Mouse (Mus musculus): ENCODE results near the gene Tnfrsf21.

Tnfrsf21 gene

GRCm38 (mm10) chr17:43133106-43133505 lies 116.8 kb downstream of the Tnfrsf21 start:
- DNase-seq: no peak

GRCm38 (mm10) chr17:43134991-43135390 lies 118.6 kb downstream of the Tnfrsf21 start:
- DNase-seq: no peak

GRCm38 (mm10) chr17:43135398-43136265 lies 119.3 kb downstream of the Tnfrsf21 start:
- no peak for DNase-seq

GRCm38 (mm10) chr17:43136720-43137119 lies 120.4 kb downstream of the Tnfrsf21 start:
- DNase-seq: no peak

GRCm38 (mm10) chr17:43137838-43138237 lies 121.5 kb downstream of the Tnfrsf21 start:
- DNase-seq: no peak

- peak in 1 of 2 experiments; percentile 53 for DNase-seq
Observed at GRCm38 (mm10) chr17:43138356-43138755, 122.0 kb downstream of the Tnfrsf21 start.
